ENCODE assay signal across 15 mouse cellular contexts in genomic region chr6:40217651-40218050, GRCm38 (mm10).
"Had no signal": no experiment of that assay in that cellular context is flagged by ENCODE, and none has a peak within 500 bp of the region (broad histone marks: within the 10 kb centered on the region; RNA-seq: fewer than 3 reads in every experiment).

No protein-coding gene starts in this region.

- H3K4me1 ChIP-seq: limb, embryonic 12.5 days; limb, embryonic 15.5 days had no signal

- H3K9me3 ChIP-seq: limb, embryonic 12.5 days; limb, embryonic 15.5 days had no signal

- H3K4me2 ChIP-seq: limb, embryonic 12.5 days; limb, embryonic 15.5 days; liver, embryonic 11.5 days; lung, embryonic 14.5 days had no signal

- ATAC-seq: liver, postnatal 0 days; lung, postnatal 0 days had no signal

- H3K27me3 ChIP-seq: limb, embryonic 12.5 days; limb, embryonic 15.5 days had no signal

- H3K9ac ChIP-seq: limb, embryonic 12.5 days; limb, embryonic 15.5 days; liver, embryonic 14.5 days; liver, postnatal 0 days; lung, embryonic 14.5 days had no signal

- H3K27ac ChIP-seq: kidney, postnatal 0 days; layer of hippocampus, adult 2 months; limb, embryonic 12.5 days; limb, embryonic 15.5 days; liver, embryonic 14.5 days; macrophage had no signal

- H3K4me3 ChIP-seq: layer of hippocampus, adult 2 months; limb, embryonic 12.5 days; limb, embryonic 15.5 days had no signal

- H3K36me3 ChIP-seq: limb, embryonic 12.5 days; limb, embryonic 15.5 days had no signal

- DNase-seq: kidney, postnatal 25 days; layer of hippocampus, adult 9-11 months; liver, postnatal 0 days; lung, embryonic 14.5 days; midbrain, embryonic 14.5 days; thymus, adult 18-20 months; thymus, postnatal 36 days had no signal
